Mouse (Mus musculus): ENCODE data around the gene Itga7.
A peak's percentile ranks its signal among the peaks of the same experiment; 100 is the strongest.

Itga7 gene

GRCm38 (mm10) chr10:128933574-128933973, at the start of gene Itga7:
Gene Itga7 (plus strand): TSS chr10:128933818.
- no peak for DNase-seq (ENCODE audit: low spot score)

GRCm38 (mm10) chr10:128888941-128889827, 44.4 kb upstream of the Itga7 start:
- no peak for DNase-seq (ENCODE audit: low spot score)

GRCm38 (mm10) chr10:128889846-128890245, 43.8 kb upstream of the Itga7 start:
- DNase-seq (ENCODE audit: low spot score), result no peak

- no peak for DNase-seq (ENCODE audit: low spot score)
Observed at GRCm38 (mm10) chr10:128890383-128891295, 43.0 kb upstream of the Itga7 start.

- peak; percentile 43 for DNase-seq (ENCODE audit: low spot score)
Observed at GRCm38 (mm10) chr10:128891296-128892094, 42.1 kb upstream of the Itga7 start, which contains the start of gene Gdf11. Gene Gdf11 (minus strand): TSS chr10:128891718.

GRCm38 (mm10) chr10:128892246-128892645, 41.4 kb upstream of the Itga7 start:
- no peak for DNase-seq (ENCODE audit: low spot score)

- DNase-seq (ENCODE audit: low spot score), result peak; percentile 79
Observed at GRCm38 (mm10) chr10:128895437-128895836, 38.2 kb upstream of the Itga7 start.

- no peak for DNase-seq (ENCODE audit: low spot score)
Observed at GRCm38 (mm10) chr10:128895952-128896693, 37.5 kb upstream of the Itga7 start.

GRCm38 (mm10) chr10:128896807-128897206, 36.8 kb upstream of the Itga7 start:
- no peak for DNase-seq (ENCODE audit: low spot score)

- DNase-seq (ENCODE audit: low spot score), result no peak
Observed at GRCm38 (mm10) chr10:128897501-128897900, 36.1 kb upstream of the Itga7 start.

- DNase-seq (ENCODE audit: low spot score), result no peak
Observed at GRCm38 (mm10) chr10:128899759-128900490, 33.7 kb upstream of the Itga7 start.

GRCm38 (mm10) chr10:128900698-128901097, 32.9 kb upstream of the Itga7 start, which contains the start of gene Cd63:
Gene Cd63 (plus strand): TSS chr10:128900989.
- DNase-seq (ENCODE audit: low spot score), result no peak

- no peak for DNase-seq (ENCODE audit: low spot score)
Observed at GRCm38 (mm10) chr10:128901409-128901808, 32.2 kb upstream of the Itga7 start.

- no peak for DNase-seq (ENCODE audit: low spot score)
Observed at GRCm38 (mm10) chr10:128902409-128902988, 31.1 kb upstream of the Itga7 start.

- DNase-seq (ENCODE audit: low spot score), result no peak
Observed at GRCm38 (mm10) chr10:128904812-128905211, 28.8 kb upstream of the Itga7 start.

GRCm38 (mm10) chr10:128908778-128909448, 24.7 kb upstream of the Itga7 start:
- no peak for DNase-seq (ENCODE audit: low spot score)

- DNase-seq (ENCODE audit: low spot score), result peak; percentile 89
Observed at GRCm38 (mm10) chr10:128909567-128910028, 24.0 kb upstream of the Itga7 start.

GRCm38 (mm10) chr10:128910066-128910841, 23.4 kb upstream of the Itga7 start:
- DNase-seq (ENCODE audit: low spot score), result peak; percentile 70
